Mouse (Mus musculus) thymus, postnatal 10 days (tissue): Measurements from ENCODE around the gene Itga6.
"Not testable (repeated sequence)": the region's sequence is repeated elsewhere in the genome, so short reads cannot be mapped to it uniquely, and the experiment has no call there.

Source experiments
- DNase-seq, 2 experiments: peaks; one replicate each; pipeline ENCODE4 v3.0.0; 2021; ENCODE audit warnings: low spot score in 2 of 2

Gene Itga6

GRCm38 (mm10) chr2:71892741-71893349 is 147.4 kb downstream of the Itga6 start:
- DNase-seq = no peak

DNA sequence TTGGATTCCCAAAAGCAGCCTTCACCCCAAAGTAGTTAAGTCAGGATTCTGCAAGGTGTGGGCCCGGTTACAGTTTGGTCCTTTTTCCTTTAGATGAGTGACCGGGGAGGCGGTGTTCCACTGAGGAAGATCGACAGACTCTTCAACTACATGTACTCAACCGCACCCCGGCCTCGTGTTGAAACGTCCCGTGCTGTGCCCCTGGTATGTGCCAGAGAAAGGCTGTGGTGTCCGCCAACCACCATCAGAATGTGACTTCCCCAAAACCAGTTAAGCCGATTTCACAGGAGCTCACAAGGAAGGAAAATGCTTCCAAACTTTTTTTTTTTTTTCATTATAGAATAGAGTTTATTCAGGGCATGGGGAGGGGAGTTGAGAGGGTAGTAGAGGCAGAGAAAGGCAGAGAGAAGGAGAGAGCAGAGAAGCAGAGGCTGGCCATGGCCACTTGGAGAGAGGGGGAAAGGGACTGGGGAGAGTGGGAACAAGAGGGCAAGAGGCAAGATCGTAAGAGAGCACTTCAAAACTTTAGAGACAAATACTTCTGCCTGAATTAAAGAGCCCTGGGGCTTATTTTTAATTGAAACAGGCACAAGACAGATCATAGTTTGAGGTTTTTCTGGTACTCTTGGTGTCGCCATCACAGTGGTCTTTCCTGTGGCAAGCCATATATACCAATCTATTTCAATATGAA is 150.3 kb downstream of the Itga6 start:
- no peak for DNase-seq

- no peak for DNase-seq
Measured at GRCm38 (mm10) chr2:71897420-71897819, 152.0 kb downstream of the Itga6 start.

- peak in 1 of 2 experiments; percentile 48 for DNase-seq
Measured at GRCm38 (mm10) chr2:71898335-71898856, 153.0 kb downstream of the Itga6 start.

DNA sequence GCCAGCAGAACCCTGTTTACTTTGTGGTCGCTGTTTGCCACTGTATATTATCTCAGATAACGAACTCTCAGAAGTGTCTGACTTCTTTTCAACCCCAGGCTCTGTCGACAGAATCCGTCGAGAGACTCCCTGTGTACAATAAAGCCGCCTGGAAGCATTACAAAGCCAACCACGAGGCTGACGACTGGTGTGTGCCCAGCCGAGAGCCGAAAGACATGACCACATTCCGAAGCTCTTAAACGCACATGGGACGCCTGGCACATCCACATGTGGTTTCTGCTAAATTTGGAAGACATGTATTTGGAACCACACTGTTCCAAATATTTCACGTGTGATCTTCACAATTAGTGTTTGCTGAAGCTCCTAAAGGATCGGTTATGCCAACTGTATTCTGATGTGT is 154.5 kb downstream of the Itga6 start:
- DNase-seq = no peak

GRCm38 (mm10) chr2:71905154-71905553 is 159.7 kb downstream of the Itga6 start:
- no peak for DNase-seq

DNA sequence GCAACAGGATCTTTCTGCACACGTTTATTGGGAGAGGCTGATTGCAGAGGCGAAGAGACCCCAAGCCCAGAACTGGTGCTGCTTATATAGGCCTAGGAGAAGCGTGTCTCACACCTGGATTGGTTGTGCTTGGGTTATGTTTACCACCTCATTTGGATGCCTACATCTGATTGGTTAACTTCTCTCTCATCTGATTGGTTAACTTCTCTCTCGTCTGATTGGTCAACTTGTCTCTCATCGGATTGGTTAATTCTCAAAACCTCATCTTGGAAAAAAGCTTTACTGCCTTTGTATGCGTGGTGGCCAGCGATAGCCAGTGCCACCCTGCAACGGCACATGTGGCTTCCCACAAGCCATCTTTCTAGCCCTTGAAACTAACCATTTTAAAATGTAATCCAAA is 160.9 kb downstream of the Itga6 start:
- DNase-seq = not testable (repeated sequence)
